Comparison of ENCODE assay signal across 8 mouse cellular contexts in genomic region chr14:75834251-75834738, GRCm38 (mm10). TPM values are rescaled to one million over a fixed set of nuclear protein-coding genes. Genes with fewer than 3 reads are reported as not detected.
DNase-seq lines count a peak whose midpoint lies in the region; ATAC-seq and TF ChIP-seq lines count a peak whose summit lies in the region.

No protein-coding gene starts in this region.

- H3K36me3 ChIP-seq in embryonic facial prominence, embryonic 10.5 days (replicated peaks): no peaks in the 10 kb centered on the region
- no peaks in the 10 kb centered on the region for H3K36me3 ChIP-seq in liver, embryonic 11.5 days (ENCODE audit: control insufficient read depth, insufficient read depth, low read length)
- no peaks in the 10 kb centered on the region for H3K36me3 ChIP-seq in testis, adult 2 months (ENCODE audit: control insufficient read depth, insufficient read depth, low read length)

- TF ChIP-seq POLR2A in testis, adult 2 months (IDR thresholded peaks at IDR 0.05; ENCODE audit: control insufficient read depth, low read depth, low read length): peak; percentile 51; the same call in 1 of the 2 replicates

- H3K9ac ChIP-seq in liver, embryonic 11.5 days (ENCODE audit: low read depth, low read length): peak overlapping the region; percentile 93

- H3K4me2 ChIP-seq in liver, embryonic 11.5 days: peak overlapping the region; percentile 100

- peak; percentile 81 for ATAC-seq in liver, embryonic 11.5 days (replicated peaks; ENCODE audit: low FRiP score)

- peak; percentile 22 to 65 for DNase-seq in urinary bladder, adult 18-20 months (ENCODE audit: low spot score in 2 of 2)
- DNase-seq in urinary bladder, postnatal 10 days (ENCODE audit: low spot score): no peak
- peak; percentile 79 for DNase-seq in embryonic facial prominence, embryonic 10.5 days (ENCODE audit: low spot score)
- peak; percentile 95 for DNase-seq in heart, adult 8-10 months (ENCODE audit: low spot score)
- DNase-seq in kidney, adult 18-20 months: peak; percentile 77
- DNase-seq in liver, embryonic 11.5 days (ENCODE audit: low spot score): peak; percentile 79
- peak; percentile 45 to 53 for DNase-seq in monocyte, adult 2 months (ENCODE audit: low read depth in 1 of 2, low spot score in 2 of 2)

- peaks cover 34% of the 10 kb centered on the region for H3K4me1 ChIP-seq in embryonic facial prominence, embryonic 10.5 days
- H3K4me1 ChIP-seq in liver, embryonic 11.5 days (replicated peaks; ENCODE audit: control insufficient read depth, insufficient read depth, low read length): peaks cover 29% of the 10 kb centered on the region
- peaks cover 29% of the 10 kb centered on the region for H3K4me1 ChIP-seq in testis, adult 2 months (ENCODE audit: control insufficient read depth, insufficient read depth, low read length)

- H3K4me3 ChIP-seq in embryonic facial prominence, embryonic 10.5 days: peak overlapping the region; percentile 61
- H3K4me3 ChIP-seq in liver, embryonic 11.5 days (ENCODE audit: low read depth, low read length): peak overlapping the region; percentile 66
- H3K4me3 ChIP-seq in testis, adult 2 months (ENCODE audit: control insufficient read depth, low read depth, low read length): peak overlapping the region; percentile 96

- H3K27ac ChIP-seq in embryonic facial prominence, embryonic 10.5 days (replicated peaks): peak overlapping the region; percentile 95
- H3K27ac ChIP-seq in liver, embryonic 11.5 days (ENCODE audit: low read depth, low read length): peak overlapping the region; percentile 97
- H3K27ac ChIP-seq in testis, adult 2 months (ENCODE audit: control insufficient read depth, insufficient read depth, low read depth, low read length): peak overlapping the region; percentile 97

- no peaks in the 10 kb centered on the region for H3K9me3 ChIP-seq in embryonic facial prominence, embryonic 10.5 days
- no peaks in the 10 kb centered on the region for H3K9me3 ChIP-seq in liver, embryonic 11.5 days (ENCODE audit: control insufficient read depth, low read length)

- no peaks in the 10 kb centered on the region for H3K27me3 ChIP-seq in embryonic facial prominence, embryonic 10.5 days (replicated peaks; ENCODE audit: low read depth, poor library complexity, severe bottlenecking)
- H3K27me3 ChIP-seq in liver, embryonic 11.5 days (replicated peaks; ENCODE audit: control insufficient read depth, insufficient read depth, low read length): no peaks in the 10 kb centered on the region
- H3K27me3 ChIP-seq in testis, adult 2 months (ENCODE audit: control insufficient read depth, insufficient read depth, low read length): no peaks in the 10 kb centered on the region

- WGBS in embryonic facial prominence, embryonic 10.5 days: 0% methylated on average over 10 of the region's 10 CpGs
- WGBS in liver, embryonic 11.5 days: under 1% methylated on average over 10 of the region's 10 CpGs

- TF ChIP-seq CTCF in testis, adult 2 months (IDR thresholded peaks at IDR 0.05; ENCODE audit: control insufficient read depth, insufficient read depth, insufficient replicate concordance, low read depth, low read length): no peak

RNA-seq across cellular contexts. Expression of gene Tpt1, which starts 10.6 kb away (rescaled TPM):
- polyA plus RNA-seq in embryonic facial prominence, embryonic 10.5 days (2016; fragmentation: Nextera tagmentation; extraction: Ambion mirVana): 832 and 862 TPM in 2 replicates
- 1,000 to 10,000 TPM; 2,668 to 3,319 (median 3,029) TPM for total RNA-seq in heart, adult 8-10 months (2022)
- polyA plus RNA-seq in liver, embryonic 11.5 days (2014; fragmentation: Nextera tagmentation; extraction: Ambion mirVana): 946 and 1,034 TPM in 2 replicates
- 478 and 593 TPM in 2 replicates for polyA plus RNA-seq in testis, adult 2 months (2012; rRNA removed)

RNA-seq across cellular contexts. Expression of gene Slc25a30, which starts 47.5 kb away (rescaled TPM):
- 7.0 and 7.1 TPM in 2 replicates for polyA plus RNA-seq in embryonic facial prominence, embryonic 10.5 days (2016; fragmentation: Nextera tagmentation; extraction: Ambion mirVana)
- 10 to 100 TPM; 11.0 to 13.3 (median 11.6) TPM for total RNA-seq in heart, adult 8-10 months (2022)
- polyA plus RNA-seq in liver, embryonic 11.5 days (2014; fragmentation: Nextera tagmentation; extraction: Ambion mirVana): 6.4 and 7.3 TPM in 2 replicates
- 12.5 and 16.5 TPM in 2 replicates for polyA plus RNA-seq in testis, adult 2 months (2012; rRNA removed)
